Mouse (Mus musculus) liver, adult 2 months (tissue): ENCODE measurements around the gene Mrtfa. TPM values are rescaled to one million over a fixed set of nuclear protein-coding genes. Genes with fewer than 3 reads are reported as not detected.

ENCODE experiments used
- DNase-seq: peaks from one replicate; pipeline ENCODE4 v3.0.0-alpha.2; 2011; ENCODE audit warnings: low read depth, low spot score; ENCODE audit errors: extremely low read depth
- H3K27ac ChIP-seq: fragments of 200-500 bp; replicated peaks from 2 replicates; pipeline ENCODE4 v1.5.1; 2012; ENCODE audit warnings: low read depth, mild to moderate bottlenecking, control low read depth, inconsistent platforms, low read length; ENCODE audit not compliant: insufficient read depth
- H3K27me3 ChIP-seq: fragments of 200-500 bp; 2 replicates; pipeline ENCODE4 v1.6.1; 2012; ENCODE audit warnings: mild to moderate bottlenecking, moderate library complexity, low read length, inconsistent platforms; ENCODE audit not compliant: control insufficient read depth, insufficient read depth
- H3K36me3 ChIP-seq: fragments of 200-500 bp; 2 replicates; pipeline ENCODE4 v1.6.1; 2012; ENCODE audit warnings: low read length, inconsistent platforms; ENCODE audit not compliant: control insufficient read depth, insufficient read depth
- H3K4me1 ChIP-seq: fragments of 200-500 bp; 2 replicates; pipeline ENCODE4 v1.6.1; 2011; ENCODE audit warnings: low read length; ENCODE audit not compliant: control insufficient read depth, insufficient read depth
- H3K4me3 ChIP-seq: fragments of 200-500 bp; 2 replicates; pipeline ENCODE4 v1.5.1; 2011; ENCODE audit warnings: low read depth, mild to moderate bottlenecking, control low read depth, low read length, moderate library complexity; ENCODE audit not compliant: insufficient read depth
- H3K79me2 ChIP-seq: fragments of 200-500 bp; 2 replicates; pipeline ENCODE4 v1.6.1; 2012; ENCODE audit warnings: inconsistent platforms, mild to moderate bottlenecking, low read length, moderate library complexity; ENCODE audit not compliant: control insufficient read depth, insufficient read depth
- H3K9ac ChIP-seq: fragments of 200-500 bp; 2 replicates; pipeline ENCODE4 v1.6.1; 2012; ENCODE audit warnings: low read depth, mild to moderate bottlenecking, control low read depth, inconsistent platforms, low read length
- CTCF ChIP-seq: fragments of 200-500 bp; IDR thresholded peaks from 2 replicates; pipeline ENCODE4 v1.5.1; 2011; ENCODE audit warnings: low read depth, low read length, control low read depth
- POLR2A ChIP-seq: fragments of 200-500 bp; IDR thresholded peaks from 2 replicates; pipeline ENCODE4 v1.6.1; 2011; ENCODE audit warnings: low read length, control low read depth; ENCODE audit not compliant: insufficient read depth; ENCODE audit errors: extremely low read depth
- WGBS: fragments of 180-500 bp; shearing (Covaris S2); methylation state at CpG from one replicate; pipeline ENCODE4 v1.1.7; 2018; 5-methylcytosine and 5-hydroxymethylcytosine counted together
- polyA plus RNA-seq: library from polyadenylated mRNA; depleted of rRNA; stranded (reverse); fragments of >200 nt; gene quantifications from 2 replicates; pipeline ENCODE4 v1.2.3, GENCODE M21; 2012
- total RNA-seq: library from RNA; depleted of rRNA; stranded (reverse); fragments of >200 nt; gene quantifications from 2 replicates; pipeline ENCODE4 v1.2.3, GENCODE M21; 2014

The Mrtfa gene
- total and polyA plus RNA-seq, 2 experiments: 1.0 to 5.6 TPM

- Histone ChIP-seq H3K27ac (no peak within 1 kb of the TSS), H3K27me3 (no peaks in the 10 kb centered on the region), H3K9ac (peak within 1 kb of the TSS; percentile 53), H3K4me3 (peak within 1 kb of the TSS; percentile 37; the same call in 1 of the 2 replicates), H3K4me1 (peaks cover 9% of the 10 kb centered on the region), H3K79me2 (no peaks in the 10 kb centered on the region), H3K36me3 (no peaks in the 10 kb centered on the region)
- TF ChIP-seq POLR2A (no peak), CTCF (peak; percentile 62)
- 5% methylated on average over 25 of the region's 25 CpGs for WGBS
- no peak for DNase-seq
Observed at GRCm38 (mm10) chr15:81235086-81235920, 44.7 kb upstream of the Mrtfa start, which contains the start of gene Mchr1. Gene Mchr1, plus strand, starts transcription at chr15:81235499.

GRCm38 (mm10) chr15:81231325-81231724, 40.8 kb upstream of the Mrtfa start:
- TF ChIP-seq POLR2A (no peak), CTCF (no peak)
- 81% methylated on average over 7 of the region's 7 CpGs for WGBS
- no peaks in the 10 kb centered on the region for H3K79me2 ChIP-seq
- H3K27ac ChIP-seq: no peak overlapping the region
- no peaks in the 10 kb centered on the region for H3K36me3 ChIP-seq
- H3K27me3 ChIP-seq: no peaks in the 10 kb centered on the region
- H3K9ac ChIP-seq: no peak overlapping the region
- peaks cover 12% of the 10 kb centered on the region for H3K4me1 ChIP-seq
- DNase-seq: no peak
- no peak overlapping the region for H3K4me3 ChIP-seq

- no peaks in the 10 kb centered on the region for H3K36me3 ChIP-seq
- no peaks in the 10 kb centered on the region for H3K27me3 ChIP-seq
- 19% methylated on average over 3 of the region's 3 CpGs for WGBS
- peaks cover 6% of the 10 kb centered on the region for H3K4me1 ChIP-seq
- H3K9ac ChIP-seq: no peak overlapping the region
- H3K27ac ChIP-seq: peak overlapping the region; percentile 51
- no peaks in the 10 kb centered on the region for H3K79me2 ChIP-seq
- no peak for TF ChIP-seq POLR2A
- DNase-seq: peak; percentile 95
- no peak overlapping the region for H3K4me3 ChIP-seq
Observed at GRCm38 (mm10) chr15:81229791-81230190, 39.2 kb upstream of the Mrtfa start.

GRCm38 (mm10) chr15:81228258-81228657, 37.7 kb upstream of the Mrtfa start:
- no peaks in the 10 kb centered on the region for H3K79me2 ChIP-seq
- no peak overlapping the region for H3K4me3 ChIP-seq
- H3K9ac ChIP-seq: no peak overlapping the region
- 91% methylated on average over 3 of the region's 3 CpGs for WGBS
- TF ChIP-seq POLR2A (no peak), CTCF (no peak)
- H3K27ac ChIP-seq: no peak overlapping the region
- H3K36me3 ChIP-seq: no peaks in the 10 kb centered on the region
- peaks cover 6% of the 10 kb centered on the region for H3K4me1 ChIP-seq
- DNase-seq: no peak
- no peaks in the 10 kb centered on the region for H3K27me3 ChIP-seq

- 90% methylated on average over 3 of the region's 3 CpGs for WGBS
- Histone ChIP-seq H3K27me3 (no peaks in the 10 kb centered on the region), H3K9ac (no peak overlapping the region), H3K4me1 (peaks cover 6% of the 10 kb centered on the region), H3K36me3 (no peaks in the 10 kb centered on the region), H3K79me2 (no peaks in the 10 kb centered on the region), H3K27ac (no peak overlapping the region), H3K4me3 (no peak overlapping the region)
- no peak for DNase-seq
- TF ChIP-seq POLR2A: no peak
- no peak for TF ChIP-seq CTCF
Observed at GRCm38 (mm10) chr15:81227275-81227674, 36.7 kb upstream of the Mrtfa start.

- H3K36me3 ChIP-seq: no peaks in the 10 kb centered on the region
- no peak for TF ChIP-seq CTCF
- no peak for TF ChIP-seq POLR2A
- H3K27ac ChIP-seq: no peak overlapping the region
- no peak for DNase-seq
- no peaks in the 10 kb centered on the region for H3K27me3 ChIP-seq
- H3K9ac ChIP-seq: no peak overlapping the region
- 93% methylated on average over 4 of the region's 4 CpGs for WGBS
- peaks cover 6% of the 10 kb centered on the region for H3K4me1 ChIP-seq
- H3K79me2 ChIP-seq: no peaks in the 10 kb centered on the region
- H3K4me3 ChIP-seq: no peak overlapping the region
Observed at GRCm38 (mm10) chr15:81226796-81227195, 36.2 kb upstream of the Mrtfa start.
